ENCODE assay signal across 25 mouse cellular contexts in genomic region chr9:104877014-104877413, GRCm38 (mm10).
"Had no signal": no experiment of that assay in that cellular context is flagged by ENCODE, and none has a peak within 500 bp of the region (broad histone marks: within the 10 kb centered on the region; RNA-seq: fewer than 3 reads in every experiment).

No protein-coding gene starts in this region.

- H3K4me3 ChIP-seq: heart, embryonic 10.5 days; heart, embryonic 12.5 days; hindbrain, embryonic 10.5 days; hindbrain, embryonic 12.5 days; intestine, embryonic 15.5 days; layer of hippocampus, adult 2 months; left cerebral cortex, adult 2 months; limb, embryonic 10.5 days; limb, embryonic 12.5 days; liver, embryonic 13.5 days had no signal

- H3K4me2 ChIP-seq: heart, embryonic 12.5 days; hindbrain, embryonic 12.5 days; hindbrain, embryonic 14.5 days; intestine, embryonic 15.5 days; limb, embryonic 12.5 days; liver, embryonic 11.5 days; liver, embryonic 13.5 days had no signal

- H3K27ac ChIP-seq: heart, embryonic 10.5 days; hindbrain, embryonic 10.5 days; hindbrain, embryonic 12.5 days; hindbrain, embryonic 14.5 days; intestine, embryonic 15.5 days; layer of hippocampus, adult 2 months; left cerebral cortex, adult 2 months; limb, embryonic 10.5 days; limb, embryonic 12.5 days; liver, embryonic 13.5 days had no signal

- H3K27me3 ChIP-seq: heart, embryonic 12.5 days; hindbrain, embryonic 12.5 days; intestine, embryonic 15.5 days; limb, embryonic 12.5 days; liver, embryonic 13.5 days had no signal

- H3K9ac ChIP-seq: heart, embryonic 12.5 days; hindbrain, embryonic 12.5 days; hindbrain, embryonic 14.5 days; intestine, embryonic 15.5 days; limb, embryonic 12.5 days; liver, embryonic 13.5 days had no signal

- H3K4me1 ChIP-seq: heart, embryonic 12.5 days; hindbrain, embryonic 10.5 days; hindbrain, embryonic 12.5 days; intestine, embryonic 15.5 days; limb, embryonic 12.5 days; liver, embryonic 13.5 days had no signal

- DNase-seq: gastrocnemius, postnatal 10 days; gastrocnemius, postnatal 25 days; heart, postnatal 10 days; heart, postnatal 4 days; kidney, adult 18-20 months; kidney, adult 8-10 months; kidney, postnatal 10 days; kidney, postnatal 25 days; kidney, postnatal 4 days; liver; liver, embryonic 13.5 days had no signal

- H3K9me3 ChIP-seq: heart, embryonic 10.5 days; hindbrain, embryonic 10.5 days; hindbrain, embryonic 12.5 days; intestine, embryonic 15.5 days; limb, embryonic 10.5 days; limb, embryonic 12.5 days; liver, embryonic 13.5 days had no signal

- H3K36me3 ChIP-seq: heart, embryonic 10.5 days; heart, embryonic 12.5 days; hindbrain, embryonic 10.5 days; hindbrain, embryonic 12.5 days; intestine, embryonic 15.5 days; limb, embryonic 10.5 days; limb, embryonic 12.5 days; liver, embryonic 13.5 days had no signal

- ATAC-seq: hindbrain, embryonic 16.5 days; inflammation-experienced regulatory T-cells, adult 6 months; intestine, embryonic 15.5 days; intestine, postnatal 0 days had no signal
